Mouse (Mus musculus) neural tube, embryonic 10.5 days (tissue): ENCODE results near the gene Cabs1.

Source experiments
- DNase-seq: peaks from one replicate; pipeline ENCODE4 v3.0.0-alpha.2; 2017; ENCODE audit warnings: low spot score; ENCODE audit errors: extremely low spot score

Gene Cabs1

DNA sequence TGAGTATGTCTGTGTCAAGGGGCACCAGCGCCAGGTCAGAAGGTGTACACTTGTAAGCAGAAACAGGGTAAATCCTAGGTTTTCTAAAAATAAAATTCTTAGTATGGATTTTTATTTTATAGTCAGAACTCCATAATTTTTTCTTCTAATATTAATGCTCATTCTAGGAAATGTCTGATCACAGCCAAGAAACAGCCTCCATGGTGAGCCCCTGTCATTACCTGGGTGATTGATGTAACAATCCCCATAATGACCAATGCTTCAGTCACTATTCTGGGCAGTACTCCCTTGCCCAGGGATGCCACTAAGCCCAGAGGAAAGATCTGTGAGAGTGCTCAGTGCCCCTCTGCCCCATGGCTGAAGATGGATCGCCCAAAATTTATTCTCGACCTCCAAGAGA is at the start of gene Cabs1:
Cabs1 (plus strand) TSS at position 301 of the 400 bp plus-strand sequence.
- no peak for DNase-seq

DNA sequence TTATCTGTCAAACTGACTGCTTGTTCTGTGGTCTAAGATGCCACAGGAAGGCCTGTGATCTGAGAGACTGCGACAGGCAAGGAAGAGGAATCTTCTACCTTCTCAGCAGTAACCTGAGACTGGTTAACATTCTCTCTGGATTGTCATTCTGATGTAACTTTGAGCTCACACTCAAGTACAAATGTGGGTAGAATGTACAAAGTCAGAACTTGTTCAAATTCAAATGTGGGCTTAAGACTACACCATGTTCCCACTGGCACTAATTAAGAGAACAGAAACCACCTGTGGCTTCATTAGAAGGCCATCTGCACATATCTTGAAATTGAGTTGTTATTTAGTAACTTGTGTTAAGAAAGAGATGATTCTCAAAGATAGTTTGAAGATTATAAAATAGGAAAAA is 47.6 kb upstream of the Cabs1 start:
- DNase-seq: no peak

DNA sequence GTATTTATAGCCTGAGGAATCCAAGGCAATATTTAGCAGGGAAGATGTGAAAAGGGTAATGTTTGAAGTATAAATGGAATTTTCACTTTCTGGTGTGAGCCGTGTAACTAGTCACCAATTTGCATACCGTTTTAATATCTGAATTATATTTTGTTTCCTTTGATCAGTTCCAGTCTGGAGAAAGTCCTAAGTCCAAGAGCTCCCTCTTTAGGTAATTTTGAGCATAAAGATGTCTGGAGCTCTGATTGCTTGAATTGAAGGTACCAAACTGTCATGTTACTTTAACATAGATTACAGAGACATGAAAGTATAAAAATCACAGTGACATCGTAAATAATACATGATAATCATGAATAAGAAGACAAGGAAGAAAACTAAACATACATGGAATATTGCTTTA is 38.5 kb upstream of the Cabs1 start:
- no peak for DNase-seq

DNA sequence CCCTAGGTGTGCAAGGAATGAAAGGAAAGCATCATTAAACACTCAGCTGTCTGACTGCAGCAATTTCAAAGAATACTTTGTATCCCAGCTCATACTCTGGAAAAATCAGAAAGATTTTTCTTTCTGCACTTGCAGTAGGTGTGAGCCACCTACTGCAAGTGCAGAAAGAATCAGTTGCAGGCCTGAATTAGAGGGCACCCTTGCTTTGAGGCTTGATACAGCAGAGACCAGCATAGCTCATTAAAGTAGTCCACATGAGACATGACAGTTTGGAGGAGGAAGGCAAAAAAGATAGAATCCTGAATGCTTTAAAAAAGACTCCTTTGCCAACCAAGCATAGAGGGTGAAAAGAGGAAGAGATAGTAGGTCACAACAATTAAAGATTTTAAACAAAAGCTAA is 36.7 kb upstream of the Cabs1 start:
- no peak for DNase-seq

DNA sequence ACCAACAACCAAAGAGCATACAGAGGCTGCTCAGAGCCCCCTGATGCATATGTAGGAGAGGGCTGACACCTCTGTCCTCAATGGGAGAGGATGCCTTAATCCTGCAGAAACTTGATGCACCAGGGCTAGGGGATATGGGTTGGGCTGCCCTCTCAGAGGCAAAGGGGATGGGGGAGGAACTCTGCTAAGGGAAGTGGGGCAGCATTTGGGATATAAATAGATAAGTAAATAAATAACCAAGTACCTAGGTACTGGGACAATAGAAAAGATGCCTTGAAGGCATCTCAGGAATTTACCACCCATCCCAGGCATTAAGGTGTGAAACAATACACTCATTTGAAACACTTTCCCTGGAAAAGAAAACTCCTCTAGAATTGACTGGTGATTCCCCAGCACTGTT is 27.4 kb upstream of the Cabs1 start:
- no peak for DNase-seq

DNA sequence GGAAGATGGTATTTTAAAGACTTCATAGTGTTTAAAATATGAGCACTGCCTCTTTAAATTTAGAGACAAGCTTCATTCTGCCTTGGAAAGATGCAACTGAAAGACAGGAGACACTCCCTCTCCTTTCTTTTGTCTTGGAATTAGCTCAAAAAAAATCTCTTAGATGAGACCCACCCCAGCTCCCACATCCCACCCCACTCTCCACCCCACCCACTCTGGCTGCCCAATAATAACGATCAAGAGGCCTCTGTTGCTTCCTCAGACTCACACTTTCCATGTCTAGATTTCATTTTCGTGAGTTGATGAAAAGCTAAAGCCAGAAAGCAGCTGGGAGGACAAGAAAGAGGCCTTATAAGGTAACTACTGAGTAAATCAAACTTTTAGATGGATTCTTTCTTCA is 10.0 kb upstream of the Cabs1 start, which contains the start of the genes 2310003L06Rik and Gm28434:
2310003L06Rik (plus strand) TSS at position 259 of the 400 bp plus-strand sequence.
Gm28434 (plus strand) TSS at position 317 of the 400 bp plus-strand sequence.
- no peak for DNase-seq

DNA sequence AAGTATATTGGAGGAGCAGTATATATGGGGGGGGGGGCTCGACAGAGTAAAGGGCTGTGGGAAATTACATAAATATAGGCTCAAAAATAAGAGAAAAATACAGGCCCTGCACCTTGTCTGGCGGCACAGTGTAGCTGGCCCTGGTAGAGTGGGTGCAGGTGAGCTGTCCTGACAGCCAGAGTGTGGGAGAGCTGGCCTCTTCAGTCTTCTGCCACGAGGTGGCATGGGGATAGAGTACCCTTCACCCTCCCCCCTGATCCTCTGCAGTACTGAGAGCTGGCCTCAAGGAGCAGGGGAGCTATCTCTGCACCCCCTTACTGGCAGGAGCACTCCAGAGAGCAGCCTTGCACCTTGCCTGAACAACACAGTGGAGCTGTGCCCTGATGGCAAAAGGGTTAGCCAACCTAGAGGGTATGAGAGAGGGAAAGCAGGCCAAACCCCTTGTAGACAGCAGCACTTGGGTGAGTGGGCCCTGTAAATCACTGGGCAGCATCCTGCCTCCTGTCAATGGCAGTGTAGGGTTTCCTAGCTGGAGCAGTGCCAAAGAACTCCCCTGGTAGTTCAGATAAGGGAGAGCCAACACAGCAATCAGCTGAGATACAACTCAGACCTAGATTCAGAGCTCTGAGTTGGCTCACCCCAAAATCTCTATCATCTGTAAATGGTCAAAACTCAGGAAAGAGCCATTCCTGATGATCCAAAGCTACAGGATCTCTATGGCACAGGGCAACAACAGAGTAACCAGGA is 3.4 kb downstream of the Cabs1 start:
- no peak for DNase-seq

DNA sequence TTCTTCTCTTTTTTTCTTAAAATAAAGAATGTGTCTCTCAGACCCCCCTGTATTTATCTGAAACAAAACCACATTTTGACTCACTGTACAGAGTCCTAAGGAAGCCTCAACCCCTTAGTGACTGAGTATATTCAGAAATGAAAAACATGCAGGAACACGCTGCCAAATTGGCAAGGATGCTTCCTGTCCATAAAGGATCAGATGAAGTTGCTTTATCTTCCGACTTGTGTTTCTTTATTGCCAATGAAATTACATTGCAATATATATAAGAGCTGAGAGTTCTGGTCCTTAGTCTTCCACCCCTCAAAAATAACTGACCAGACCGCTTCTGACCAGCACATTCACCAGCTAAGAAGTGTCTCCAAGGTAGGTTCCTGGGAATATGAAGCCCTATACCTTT is 23.0 kb downstream of the Cabs1 start, which contains the start of gene Smr3a:
Smr3a (plus strand) TSS at position 301 of the 400 bp plus-strand sequence.
- DNase-seq: no peak

DNA sequence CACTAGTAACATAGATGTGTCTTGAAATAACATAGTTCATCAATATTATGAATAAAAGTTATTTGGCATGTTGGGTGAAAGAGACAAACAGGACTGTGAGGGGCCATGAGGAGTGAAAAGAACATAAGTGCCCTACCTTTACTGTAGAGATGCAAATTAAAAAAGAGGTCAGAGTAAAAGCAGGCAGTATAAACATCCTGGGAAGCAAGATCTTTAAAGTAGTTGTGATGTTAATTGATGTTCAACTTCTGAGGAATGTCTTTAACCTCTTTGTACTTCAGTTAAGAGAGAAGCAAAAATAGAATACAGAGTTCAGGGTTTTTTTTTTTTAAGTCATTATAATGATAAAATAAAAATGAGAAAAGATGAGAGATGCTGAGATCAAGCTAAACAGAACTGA is 26.0 kb downstream of the Cabs1 start:
- DNase-seq: no peak
